Comparison of ENCODE assay signal across 13 mouse cellular contexts in genomic region chr3:61225054-61225453, GRCm38 (mm10).
"Had no signal": no experiment of that assay in that cellular context is flagged by ENCODE, and none has a peak within 500 bp of the region (broad histone marks: within the 10 kb centered on the region; RNA-seq: fewer than 3 reads in every experiment).

No protein-coding gene starts in this region.

- DNase-seq: kidney, postnatal 14 days; lung, postnatal 14 days; right cerebral cortex, postnatal 4 days; thymus, adult 2 months; thymus, postnatal 25 days had no signal

- ATAC-seq: liver, embryonic 12.5 days; midbrain, embryonic 13.5 days had no signal

- H3K36me3 ChIP-seq: limb, embryonic 15.5 days; liver, embryonic 12.5 days; lung, embryonic 15.5 days; midbrain, embryonic 13.5 days; neural tube, embryonic 15.5 days; stomach, embryonic 15.5 days had no signal

- H3K9me3 ChIP-seq: limb, embryonic 15.5 days; liver, embryonic 12.5 days; lung, embryonic 15.5 days; midbrain, embryonic 13.5 days; neural tube, embryonic 15.5 days; stomach, embryonic 15.5 days had no signal

- H3K4me3 ChIP-seq: left cerebral cortex, adult 2 months; limb, embryonic 15.5 days; liver, embryonic 12.5 days; lung, embryonic 15.5 days; midbrain, embryonic 13.5 days; neural tube, embryonic 15.5 days; stomach, embryonic 15.5 days had no signal

- H3K9ac ChIP-seq: limb, embryonic 15.5 days; liver, embryonic 12.5 days; lung, embryonic 15.5 days; midbrain, embryonic 13.5 days; neural tube, embryonic 15.5 days; stomach, embryonic 15.5 days had no signal

- H3K4me2 ChIP-seq: limb, embryonic 15.5 days; liver, embryonic 12.5 days; lung, embryonic 15.5 days; midbrain, embryonic 13.5 days; neural tube, embryonic 15.5 days; stomach, embryonic 15.5 days had no signal

- H3K27ac ChIP-seq: left cerebral cortex, adult 2 months; limb, embryonic 15.5 days; liver, embryonic 12.5 days; lung, embryonic 15.5 days; macrophage; midbrain, embryonic 13.5 days; neural tube, embryonic 15.5 days; stomach, embryonic 15.5 days had no signal

- H3K27me3 ChIP-seq: limb, embryonic 15.5 days; liver, embryonic 12.5 days; lung, embryonic 15.5 days; midbrain, embryonic 13.5 days; neural tube, embryonic 15.5 days; stomach, embryonic 15.5 days had no signal

- H3K4me1 ChIP-seq: limb, embryonic 15.5 days; liver, embryonic 12.5 days; lung, embryonic 15.5 days; midbrain, embryonic 13.5 days; neural tube, embryonic 15.5 days; stomach, embryonic 15.5 days had no signal
